Mouse (Mus musculus) neural tube, embryonic 11.5 days (tissue): ENCODE measurements around the gene Usp37. TPM values are rescaled to one million over a fixed set of nuclear protein-coding genes. Genes with fewer than 3 reads are reported as not detected.

ENCODE experiments used
- ATAC-seq: fragments of 200-750 bp; cut with Nextera tagmentation; 2 replicates; pipeline ENCODE4 v1.8.0; 2017; ENCODE audit warnings: moderate number of reproducible peaks, mild to moderate bottlenecking, moderate TSS enrichment, moderate library complexity; ENCODE audit not compliant: insufficient read depth, low FRiP score, low TSS enrichment
- DNase-seq: peaks from one replicate; pipeline ENCODE4 v3.0.0-alpha.2; 2015; ENCODE audit warnings: low spot score
- H3K27ac ChIP-seq: fragments of 300-500 bp; sonication (generic); 2 replicates; pipeline ENCODE4 v1.5.1; 2014; ENCODE audit warnings: low read depth, mild to moderate bottlenecking, low read length
- H3K27me3 ChIP-seq: fragments of 300-500 bp; sonication (generic); 2 replicates; pipeline ENCODE4 v1.6.1; 2014; ENCODE audit warnings: mild to moderate bottlenecking, low read length, mixed read lengths; ENCODE audit not compliant: control insufficient read depth, insufficient read depth
- H3K36me3 ChIP-seq: fragments of 300-500 bp; sonication (generic); 2 replicates; pipeline ENCODE4 v1.6.1; 2014; ENCODE audit warnings: mild to moderate bottlenecking, low read length, moderate library complexity, mixed read lengths; ENCODE audit not compliant: control insufficient read depth, insufficient read depth
- H3K4me1 ChIP-seq: fragments of 300-500 bp; sonication (generic); 2 replicates; pipeline ENCODE4 v1.6.1; 2014; ENCODE audit warnings: low read length, mixed read lengths; ENCODE audit not compliant: control insufficient read depth, insufficient read depth
- H3K4me2 ChIP-seq: fragments of 300-500 bp; sonication (generic); 2 replicates; pipeline ENCODE4 v1.6.1; 2014; ENCODE audit warnings: low read depth, mild to moderate bottlenecking, moderate library complexity
- H3K4me3 ChIP-seq: fragments of 300-500 bp; sonication (generic); 2 replicates; pipeline ENCODE4 v1.5.1; 2014; ENCODE audit warnings: low read depth, low read length
- H3K9ac ChIP-seq: fragments of 300-500 bp; sonication (generic); 2 replicates; pipeline ENCODE4 v1.6.1; 2014; ENCODE audit warnings: mild to moderate bottlenecking, low read length
- H3K9me3 ChIP-seq: fragments of 300-500 bp; sonication (generic); 2 replicates; pipeline ENCODE4 v1.6.1; 2016; ENCODE audit warnings: low read length; ENCODE audit not compliant: control insufficient read depth
- WGBS: fragments of 180-500 bp; shearing (Covaris S2); extraction: QIAGEN DNeasy Blood & Tissue Kit; methylation state at CpG from one replicate; pipeline ENCODE4 v1.1.7; 2014; 5-methylcytosine and 5-hydroxymethylcytosine counted together
- polyA plus RNA-seq: library from polyadenylated mRNA; unstranded; fragments of >200 nt; fragmentation: Nextera tagmentation; extraction: Ambion mirVana; gene quantifications from 2 replicates; pipeline ENCODE4 v1.2.1, GENCODE M21; 2014

Gene Usp37
- polyA plus RNA-seq, 1 experiment from 2014 or later, result 42.6 TPM

DNA sequence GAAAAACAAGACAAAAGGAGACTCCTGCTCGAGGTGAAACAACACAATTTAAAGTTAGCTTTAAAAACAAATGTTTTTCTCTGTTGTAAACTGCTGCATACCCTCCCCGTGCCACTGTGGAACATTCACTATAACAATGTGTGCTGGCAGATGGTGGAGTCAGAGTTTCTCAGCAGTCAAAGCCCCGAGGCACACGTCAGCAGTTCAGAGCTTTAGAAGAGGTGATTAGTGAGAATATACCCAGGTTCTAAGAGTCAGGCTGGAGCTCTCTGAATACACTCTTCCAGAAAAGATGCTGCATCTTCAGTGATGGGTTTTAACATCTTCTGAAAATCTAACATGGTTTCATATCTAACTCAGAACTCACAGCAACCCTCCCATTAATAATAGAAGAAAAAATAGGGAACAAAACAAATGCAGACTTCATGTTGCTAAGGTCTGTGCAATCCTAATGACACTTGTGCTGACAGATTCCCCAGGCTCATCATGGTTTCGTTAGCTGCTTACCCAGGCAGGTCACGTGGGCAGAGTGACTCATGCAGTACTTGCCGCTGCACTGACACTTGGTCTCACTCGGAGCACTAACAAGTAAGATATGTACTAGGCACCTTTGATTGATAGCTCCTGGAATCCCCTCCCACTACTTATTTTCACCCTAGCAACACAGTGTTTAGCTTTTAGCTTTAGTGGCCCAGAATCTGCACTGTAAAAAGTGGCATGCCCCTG is 106.2 kb downstream of the Usp37 start:
- Histone ChIP-seq H3K4me2 (no peak overlapping the region), H3K9me3 (no peaks in the 10 kb centered on the region), H3K27ac (no peak overlapping the region), H3K4me3 (no peak overlapping the region), H3K36me3 (peaks cover 5% of the 10 kb centered on the region), H3K27me3 (no peaks in the 10 kb centered on the region), H3K9ac (no peak overlapping the region), H3K4me1 (no peaks in the 10 kb centered on the region)
- no peak for DNase-seq
- 83% methylated on average over 8 of the region's 8 CpGs for WGBS
- no peak for ATAC-seq

DNA sequence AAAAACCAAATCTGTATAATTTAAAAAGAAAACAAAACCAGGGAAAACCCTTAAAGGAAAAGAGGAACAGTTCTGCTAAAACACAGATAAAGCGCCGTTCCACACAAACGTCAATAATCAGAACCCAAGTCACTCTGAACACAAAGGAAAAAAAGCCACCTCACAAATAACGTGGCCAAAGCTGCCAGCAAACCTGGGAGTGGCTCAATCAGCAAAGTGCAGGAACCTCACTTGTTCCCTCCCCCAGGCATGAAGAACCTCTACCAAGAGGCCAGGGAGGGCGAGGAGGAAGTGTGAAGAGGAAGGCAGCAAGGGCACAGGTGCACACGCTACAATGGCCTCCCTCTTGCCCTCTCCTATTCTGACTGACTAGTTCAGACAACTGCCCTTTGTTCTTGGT is 108.5 kb downstream of the Usp37 start:
- Histone ChIP-seq H3K36me3 (peaks cover 5% of the 10 kb centered on the region), H3K9me3 (no peaks in the 10 kb centered on the region), H3K4me2 (no peak overlapping the region), H3K9ac (no peak overlapping the region), H3K4me3 (no peak overlapping the region), H3K27ac (no peak overlapping the region), H3K4me1 (no peaks in the 10 kb centered on the region), H3K27me3 (no peaks in the 10 kb centered on the region)
- WGBS, result 93% methylated on average over 6 of the region's 6 CpGs
- no peak for ATAC-seq
- DNase-seq, result no peak

DNA sequence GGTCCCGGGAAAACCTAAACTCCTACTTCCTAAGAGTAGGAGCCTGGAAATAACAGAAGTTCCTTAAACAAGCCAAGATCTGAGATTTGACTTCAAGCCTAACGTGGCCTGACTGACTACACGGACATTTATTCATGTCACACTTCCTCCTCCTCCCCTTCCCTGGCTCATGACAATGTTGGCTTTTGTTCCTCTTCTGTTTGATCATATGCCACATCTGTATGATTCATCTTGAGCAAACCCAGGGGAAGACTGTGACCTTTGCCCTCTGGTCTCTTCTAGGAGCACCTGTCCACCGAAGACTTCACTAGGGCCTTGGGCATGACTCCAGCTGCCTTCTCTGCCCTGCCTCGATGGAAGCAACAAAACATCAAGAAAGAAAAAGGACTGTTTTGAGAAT is 109.5 kb downstream of the Usp37 start:
- no peak overlapping the region for H3K27ac ChIP-seq
- DNase-seq, result no peak
- H3K36me3 ChIP-seq, result peaks cover 5% of the 10 kb centered on the region

DNA sequence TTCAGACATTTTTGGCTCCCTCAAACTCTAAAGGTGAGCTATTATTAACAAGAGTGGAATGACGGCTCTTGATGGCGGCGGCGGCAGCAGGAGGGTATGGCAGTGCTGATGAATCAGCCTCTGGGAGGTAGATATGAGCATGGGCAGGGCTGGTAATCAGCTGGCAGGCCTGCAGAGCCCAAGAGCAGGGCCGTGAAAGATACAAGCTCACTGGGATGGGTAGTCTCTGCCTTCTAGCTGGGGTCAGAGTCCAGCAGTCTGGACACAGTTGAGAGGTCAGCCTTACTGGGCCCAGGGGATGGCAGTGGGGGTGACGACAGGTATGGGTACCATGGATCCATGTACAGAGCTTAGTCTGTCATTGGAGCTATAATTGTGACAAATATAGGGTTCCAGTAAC is 110.9 kb downstream of the Usp37 start:
- DNase-seq (no peak), ATAC-seq (no peak)
- Histone ChIP-seq H3K36me3 (no peaks in the 10 kb centered on the region; the same call in none of the 2 replicates), H3K9me3 (no peaks in the 10 kb centered on the region), H3K27ac (no peak overlapping the region), H3K4me2 (no peak overlapping the region), H3K27me3 (no peaks in the 10 kb centered on the region), H3K9ac (no peak overlapping the region), H3K4me3 (no peak overlapping the region), H3K4me1 (no peaks in the 10 kb centered on the region)
- 86% methylated on average over 6 of the region's 6 CpGs for WGBS

More for the DNA sequence above, 109.5 kb downstream of the Usp37 start:
- no peaks in the 10 kb centered on the region for H3K27me3 ChIP-seq
- H3K4me1 ChIP-seq, result no peaks in the 10 kb centered on the region
- no peak overlapping the region for H3K9ac ChIP-seq
- no peak overlapping the region for H3K4me3 ChIP-seq
- no peak overlapping the region for H3K4me2 ChIP-seq
- 58% methylated on average over 5 of the region's 5 CpGs for WGBS
- ATAC-seq, result no peak
- no peaks in the 10 kb centered on the region for H3K9me3 ChIP-seq

DNA sequence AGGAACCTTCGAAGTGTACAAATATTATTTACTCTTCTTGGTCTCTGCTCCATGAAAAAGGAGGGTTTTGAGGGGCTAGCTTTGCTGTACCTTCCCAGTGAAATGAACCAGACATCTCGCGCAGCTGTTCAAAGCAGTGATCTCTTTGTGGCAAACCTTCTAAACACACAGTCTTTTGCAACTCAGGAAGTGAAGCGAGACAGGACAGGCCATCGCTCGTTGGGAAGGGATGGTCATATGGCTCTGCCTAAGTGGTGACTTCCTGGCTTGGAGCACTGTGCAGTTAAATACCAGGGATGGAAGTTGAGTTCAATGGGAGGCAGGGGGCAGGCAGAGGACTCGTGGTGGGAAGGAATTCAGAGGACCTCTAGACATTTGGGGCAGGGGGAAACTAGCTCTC is 118.2 kb downstream of the Usp37 start:
- H3K9ac ChIP-seq, result no peak overlapping the region
- WGBS, result 79% methylated on average over 7 of the region's 7 CpGs
- H3K27ac ChIP-seq, result no peak overlapping the region
- H3K4me1 ChIP-seq, result no peaks in the 10 kb centered on the region
- DNase-seq (no peak), ATAC-seq (no peak)
- H3K4me2 ChIP-seq, result no peak overlapping the region
- no peaks in the 10 kb centered on the region for H3K36me3 ChIP-seq
- no peaks in the 10 kb centered on the region for H3K9me3 ChIP-seq
- no peaks in the 10 kb centered on the region for H3K27me3 ChIP-seq
- no peak overlapping the region for H3K4me3 ChIP-seq

DNA sequence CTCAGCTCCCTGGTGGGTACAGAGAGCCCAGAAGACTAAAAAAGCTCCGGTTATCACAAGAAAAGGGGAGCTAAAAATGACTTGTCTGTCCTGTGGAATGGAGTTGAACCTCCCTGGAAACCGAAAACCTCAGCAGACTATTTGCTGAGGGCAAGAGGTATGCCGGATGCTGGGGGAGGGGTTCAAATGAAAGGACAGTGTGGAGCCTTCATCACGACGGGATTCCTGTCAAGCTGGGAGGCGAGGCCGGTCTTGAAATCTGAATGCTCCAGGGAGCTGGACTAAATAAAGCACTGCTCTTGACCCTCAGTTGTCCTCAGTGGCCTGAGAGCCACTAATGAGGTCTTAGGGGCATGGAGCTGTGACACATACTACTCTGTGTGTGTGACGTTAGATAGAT is 120.9 kb downstream of the Usp37 start:
- H3K27me3 ChIP-seq, result no peaks in the 10 kb centered on the region
- no peak overlapping the region for H3K4me3 ChIP-seq
- no peak for ATAC-seq
- H3K4me2 ChIP-seq, result no peak overlapping the region
- no peaks in the 10 kb centered on the region for H3K4me1 ChIP-seq
- H3K9me3 ChIP-seq, result no peaks in the 10 kb centered on the region
- H3K9ac ChIP-seq, result no peak overlapping the region
- 36% methylated on average over 8 of the region's 8 CpGs for WGBS
- H3K36me3 ChIP-seq, result no peaks in the 10 kb centered on the region
- H3K27ac ChIP-seq, result no peak overlapping the region
- no peak for DNase-seq

DNA sequence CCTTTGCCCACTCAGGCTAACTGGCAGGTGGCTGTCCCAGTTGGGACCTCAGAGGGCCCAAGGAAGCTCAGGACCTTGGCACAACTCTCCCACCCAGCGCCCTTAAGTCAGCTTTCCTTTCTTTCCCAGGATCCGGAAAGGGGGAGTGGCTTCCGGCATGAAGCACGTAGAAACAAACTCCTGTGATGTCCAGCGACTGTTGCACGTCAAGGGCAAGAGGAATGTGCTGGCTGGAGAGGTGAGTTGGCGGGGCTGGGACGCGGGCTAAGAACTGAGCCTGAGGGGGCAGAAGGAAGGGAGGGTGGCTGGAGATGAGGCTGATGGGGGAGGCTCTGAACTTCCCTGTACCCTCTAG is 124.7 kb downstream of the Usp37 start:
- H3K4me2 ChIP-seq, result no peak overlapping the region
- H3K4me1 ChIP-seq, result no peaks in the 10 kb centered on the region
- no peak for ATAC-seq
- H3K27me3 ChIP-seq, result no peaks in the 10 kb centered on the region
- no peak overlapping the region for H3K9ac ChIP-seq
- no peaks in the 10 kb centered on the region for H3K9me3 ChIP-seq
- DNase-seq, result no peak
- H3K4me3 ChIP-seq, result no peak overlapping the region
- H3K27ac ChIP-seq, result no peak overlapping the region
- WGBS, result 75% methylated on average over 9 of the region's 9 CpGs
- H3K36me3 ChIP-seq, result no peaks in the 10 kb centered on the region

DNA sequence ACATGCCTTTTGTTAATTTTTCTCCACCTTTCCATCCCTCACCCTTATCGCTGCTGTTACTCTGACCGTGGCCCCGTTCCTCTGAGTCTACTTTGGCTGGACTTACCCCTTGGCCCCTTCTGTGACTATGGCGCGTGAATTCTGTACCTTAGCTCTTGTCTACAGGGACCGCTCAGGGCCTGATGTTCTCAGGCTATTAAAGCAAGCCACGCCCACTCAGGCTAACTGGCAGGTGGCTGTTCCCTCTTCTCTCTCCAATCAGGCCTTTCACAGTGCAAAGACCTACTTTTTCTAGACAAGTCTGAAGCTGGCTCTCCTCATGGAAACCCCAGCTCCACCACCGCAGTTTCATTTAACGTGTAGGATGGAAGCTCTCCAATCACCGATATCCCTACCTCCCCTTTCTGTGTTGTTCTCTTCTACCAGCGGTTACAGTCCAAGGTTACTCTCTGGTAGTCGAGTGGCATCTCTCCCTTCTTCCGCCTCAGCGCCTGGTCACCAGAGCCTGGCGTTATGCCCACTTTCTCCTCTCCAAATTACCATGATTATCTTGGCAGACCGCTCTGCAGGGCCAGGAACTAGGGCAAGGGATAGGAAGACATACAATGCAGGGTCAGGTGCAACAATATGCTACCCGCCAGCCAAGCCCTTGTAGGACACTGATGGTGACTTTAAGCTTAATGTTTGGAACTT is 125.2 kb downstream of the Usp37 start:
- Histone ChIP-seq H3K36me3 (no peaks in the 10 kb centered on the region), H3K27me3 (no peaks in the 10 kb centered on the region), H3K4me1 (no peaks in the 10 kb centered on the region), H3K9me3 (no peaks in the 10 kb centered on the region), H3K27ac (no peak overlapping the region), H3K4me2 (no peak overlapping the region), H3K4me3 (no peak overlapping the region), H3K9ac (no peak overlapping the region)
- DNase-seq, result no peak
- no peak for ATAC-seq
- WGBS, result 77% methylated on average over 17 of the region's 17 CpGs

DNA sequence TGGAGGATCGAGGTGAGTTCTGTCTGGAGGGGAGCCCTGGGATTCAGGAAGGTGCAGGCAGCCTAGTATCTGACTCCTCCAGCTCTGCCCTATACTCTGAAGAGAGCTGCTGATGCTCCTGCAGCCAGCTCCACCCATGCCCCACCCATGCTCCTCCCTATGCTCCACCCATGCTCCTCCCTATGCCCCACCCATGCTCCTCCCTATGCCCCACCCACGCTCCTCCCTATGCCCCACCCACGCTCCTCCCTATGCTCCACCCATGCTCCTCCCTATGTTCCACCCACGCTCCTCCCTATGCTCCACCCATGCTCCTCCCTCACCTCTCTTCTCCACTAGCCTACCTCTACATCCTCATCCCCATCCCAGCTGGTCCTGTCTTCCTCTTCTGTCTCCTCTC is 128.9 kb downstream of the Usp37 start:
- Histone ChIP-seq H3K27ac (no peak overlapping the region), H3K4me1 (no peaks in the 10 kb centered on the region), H3K4me2 (no peak overlapping the region), H3K4me3 (no peak overlapping the region), H3K27me3 (no peaks in the 10 kb centered on the region), H3K9ac (no peak overlapping the region), H3K9me3 (no peaks in the 10 kb centered on the region), H3K36me3 (no peaks in the 10 kb centered on the region)
- no peak for DNase-seq
- WGBS, result 31% methylated on average over 4 of the region's 4 CpGs
- ATAC-seq, result no peak
